Mouse (Mus musculus) lung, postnatal 4 days (tissue): Measurements from ENCODE around the gene Rpl7l1.
"Not testable (repeated sequence)": the region's sequence is repeated elsewhere in the genome, so short reads cannot be mapped to it uniquely, and the experiment has no call there.

ENCODE experiments used
- DNase-seq, 2 experiments: peaks; one replicate each; pipeline ENCODE4 v3.0.0; 2021

Gene Rpl7l1

DNA sequence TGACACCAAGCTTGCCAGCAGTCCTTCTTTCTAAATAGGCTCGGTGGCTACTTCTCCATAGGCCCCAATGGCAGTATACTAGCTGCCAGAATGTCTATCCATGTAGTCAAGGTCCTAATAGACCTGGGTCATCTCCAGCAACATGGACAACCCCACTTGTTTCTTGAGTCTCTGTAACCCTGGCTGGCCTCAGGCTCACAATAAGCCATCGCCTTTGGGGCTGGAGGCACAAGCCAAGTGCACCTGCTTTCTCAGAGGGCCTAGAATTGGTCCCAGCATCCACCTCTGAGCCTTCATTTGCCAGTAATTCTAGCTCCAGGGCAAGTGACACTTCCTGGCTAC is 8.4 kb downstream of the Rpl7l1 start:
- DNase-seq, result no peak

DNA sequence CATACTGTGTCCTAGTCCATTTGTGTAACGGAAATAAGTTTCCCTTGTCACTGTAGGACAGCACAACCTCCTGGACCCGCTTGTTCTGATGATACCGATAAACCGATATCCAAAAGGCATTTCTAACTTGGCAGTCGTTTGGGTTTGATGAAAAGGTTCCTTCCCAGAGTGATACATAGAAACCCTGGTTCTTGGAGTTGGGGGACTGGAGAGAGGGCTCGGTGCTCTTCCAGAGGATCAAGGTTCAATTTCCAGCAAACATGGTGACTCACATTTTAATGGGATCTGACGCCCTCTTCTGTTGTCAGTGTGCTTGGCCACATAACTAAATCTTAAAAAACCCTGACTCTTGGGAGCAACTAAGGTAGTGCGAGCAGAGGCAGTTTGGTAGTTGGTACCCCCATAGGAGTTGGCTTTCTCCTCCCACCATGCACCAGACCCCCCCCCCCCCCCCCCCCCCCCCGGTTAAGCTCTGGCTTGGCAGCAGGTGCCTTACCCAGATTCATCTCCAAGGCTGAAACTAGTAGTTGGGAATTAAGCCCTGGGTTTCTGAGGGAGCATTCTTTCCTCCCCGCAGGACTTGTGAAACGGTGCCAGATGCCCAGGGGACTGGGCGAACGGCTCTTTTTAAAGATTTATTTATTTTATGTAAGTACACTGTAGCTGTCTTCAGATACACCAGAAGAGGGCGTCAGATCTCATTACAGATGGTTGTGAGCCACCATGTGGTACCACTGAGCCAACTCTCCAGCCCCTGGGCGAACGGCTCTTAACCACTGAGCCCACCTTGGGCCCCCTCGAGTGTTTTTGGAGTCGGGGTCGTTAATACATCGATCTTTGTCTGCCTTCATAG is 9.0 kb downstream of the Rpl7l1 start:
- DNase-seq, result peak in 1 of 2 experiments; percentile 12

DNA sequence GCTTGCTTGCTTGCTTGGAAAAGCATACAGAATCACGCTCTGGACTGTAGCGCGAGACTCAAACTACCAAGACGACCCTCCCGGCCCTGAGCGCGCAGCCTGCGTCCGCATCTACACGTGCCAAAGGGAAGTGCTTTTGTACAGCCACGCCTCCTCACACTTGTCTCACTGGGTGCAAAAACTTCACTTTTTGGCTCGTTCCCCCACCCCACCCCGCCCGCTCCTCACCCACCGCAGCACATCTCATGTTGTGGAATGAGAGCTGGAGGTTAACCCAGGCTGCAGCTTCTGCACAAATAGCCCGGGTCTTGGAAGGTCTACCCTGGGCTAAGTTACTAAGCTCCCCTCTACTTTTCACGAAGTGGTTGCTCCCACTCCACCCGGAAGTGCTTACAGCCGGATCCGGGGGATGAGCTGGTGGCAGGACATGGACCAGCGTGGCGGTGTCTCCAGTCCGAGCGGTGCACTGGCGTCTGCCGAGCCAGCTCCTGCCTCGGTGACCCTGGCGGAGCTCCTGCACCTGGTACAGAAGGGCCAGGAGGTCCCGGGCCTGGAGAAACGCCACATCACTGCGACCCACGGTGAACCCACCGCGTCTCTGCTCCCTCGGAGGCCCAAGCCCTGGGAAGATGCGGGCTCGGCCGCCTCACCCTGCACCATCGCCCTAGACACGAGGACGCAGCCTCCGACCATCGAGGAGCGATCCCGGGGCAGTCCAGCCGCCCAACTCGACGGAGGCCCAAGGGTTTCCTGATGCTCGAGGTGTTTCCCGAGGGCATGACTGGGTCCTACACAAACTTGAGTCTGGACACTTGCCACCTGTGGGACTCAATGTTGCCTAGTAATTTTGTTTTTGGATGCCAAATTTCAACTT is 9.8 kb downstream of the Rpl7l1 start, which contains the start of gene 2310039H08Rik:
Gene 2310039H08Rik (plus strand): TSS at position 232 of the 874 bp plus-strand sequence.
- peak; percentile 89 for DNase-seq

DNA sequence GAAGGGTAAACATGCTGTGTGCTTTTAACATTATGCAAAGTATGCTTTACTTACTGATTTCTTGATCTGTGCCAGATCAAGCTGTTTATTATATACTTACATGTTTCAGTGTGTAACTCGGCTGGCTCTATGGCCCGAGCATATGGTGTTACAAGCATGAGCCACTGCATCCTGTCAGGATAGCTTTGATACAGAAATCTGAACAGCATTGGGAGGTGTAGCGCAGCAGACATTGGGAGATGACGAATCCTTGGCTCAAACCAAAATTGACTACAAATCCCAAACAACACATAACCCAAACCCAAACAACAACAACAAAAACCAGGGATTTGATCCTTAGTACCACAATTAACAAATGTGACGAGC is 10.5 kb downstream of the Rpl7l1 start:
- DNase-seq, result no peak

DNA sequence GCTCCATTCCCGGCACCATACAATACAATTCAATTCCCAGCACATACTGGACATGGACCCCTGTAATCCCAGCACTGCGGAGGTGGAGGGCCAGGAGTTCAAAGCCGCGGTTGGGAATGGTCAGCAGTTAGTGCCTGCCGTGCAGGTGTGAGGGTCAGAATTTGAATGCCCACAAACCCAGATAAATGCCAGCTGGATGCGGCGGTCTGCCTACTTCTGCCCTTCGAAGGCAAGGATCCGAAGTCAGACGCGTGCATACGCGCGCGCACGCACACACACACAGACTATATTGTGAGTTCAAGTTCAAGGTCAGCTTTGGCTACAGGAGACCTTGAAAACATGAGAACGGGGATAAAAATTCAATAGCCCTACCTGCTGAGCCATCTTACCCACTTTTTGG is 10.9 kb downstream of the Rpl7l1 start:
- peak in 1 of 2 experiments; percentile 9 for DNase-seq

DNA sequence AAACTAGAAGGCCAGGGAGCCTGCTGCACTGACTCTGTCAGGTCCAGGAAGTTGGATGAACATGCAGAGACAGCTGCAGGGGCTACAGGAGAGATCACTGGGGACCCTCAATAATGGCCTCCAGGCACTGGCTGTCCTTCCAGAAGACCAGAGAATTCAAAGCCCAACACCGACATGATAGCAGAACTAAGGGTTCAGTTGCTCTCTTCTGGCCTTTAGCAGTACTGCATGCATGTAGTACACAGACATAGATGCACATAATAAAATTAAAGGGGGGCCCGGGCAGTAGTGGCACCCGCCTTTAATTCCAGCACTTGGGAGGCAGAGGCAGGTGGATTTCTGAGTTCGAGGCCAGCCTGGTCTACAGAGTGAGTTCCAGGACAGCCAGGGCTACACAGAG is 11.4 kb downstream of the Rpl7l1 start:
- no peak for DNase-seq

DNA sequence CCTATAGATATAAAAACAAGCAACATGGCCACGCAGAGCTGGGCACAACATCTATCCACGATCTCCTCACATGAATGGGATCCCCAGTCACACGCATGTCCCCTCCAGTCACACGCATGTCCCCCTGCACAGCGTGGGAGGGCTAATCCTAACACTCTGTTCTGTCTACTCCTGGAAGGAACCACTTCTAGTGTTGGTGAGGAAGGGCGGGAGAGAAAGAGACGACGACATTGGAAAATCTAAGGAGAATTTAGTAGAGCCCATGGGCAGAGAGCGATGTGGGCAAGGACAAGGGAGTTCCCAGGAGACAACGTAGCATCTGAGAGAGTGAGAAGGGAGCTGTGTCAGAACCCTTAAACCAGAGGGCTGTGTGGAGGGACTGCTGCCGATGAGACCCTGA is 11.9 kb downstream of the Rpl7l1 start:
- DNase-seq, result no peak

DNA sequence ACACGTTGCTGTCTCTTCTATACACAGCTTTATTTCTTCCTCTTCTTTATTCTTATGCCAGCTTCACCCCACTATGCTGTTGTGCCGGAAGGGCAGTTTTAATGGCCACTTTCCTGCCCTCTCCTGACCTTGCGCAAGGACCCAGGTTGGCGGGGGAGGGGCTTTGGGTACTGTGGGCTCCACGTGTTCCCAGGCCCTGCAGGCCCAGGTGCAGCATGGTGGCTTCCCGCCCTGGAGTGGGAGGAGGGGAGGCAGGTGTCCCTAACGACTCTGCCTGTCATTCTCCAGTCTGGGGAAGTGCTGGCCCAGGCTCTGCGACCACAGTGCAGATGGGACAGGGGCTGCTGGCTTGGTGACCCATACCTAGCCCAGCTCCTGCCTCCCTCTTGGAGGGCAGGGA is 14.6 kb downstream of the Rpl7l1 start:
- DNase-seq, result peak; percentile 57 to 72

DNA sequence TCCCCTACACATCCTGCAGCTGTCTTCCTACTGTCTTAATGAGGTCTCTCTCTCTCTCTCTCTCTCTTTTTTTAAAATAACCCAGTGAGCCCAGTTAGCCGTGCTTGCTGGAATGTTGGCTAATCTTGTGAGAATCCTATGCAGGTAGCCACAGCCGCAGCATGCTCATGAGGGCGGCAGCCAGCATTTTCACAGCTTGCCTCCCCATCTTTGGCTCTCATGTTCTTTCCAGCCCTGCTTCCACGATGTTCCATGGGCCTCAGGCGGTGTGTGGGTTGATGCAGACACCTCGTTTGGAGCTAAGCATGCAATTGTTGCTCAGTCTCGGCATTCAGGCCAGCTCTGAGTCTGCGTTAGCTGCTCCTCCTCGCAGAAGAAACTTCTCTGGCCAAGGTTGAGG is 17.6 kb downstream of the Rpl7l1 start:
- DNase-seq, result not testable (repeated sequence)

DNA sequence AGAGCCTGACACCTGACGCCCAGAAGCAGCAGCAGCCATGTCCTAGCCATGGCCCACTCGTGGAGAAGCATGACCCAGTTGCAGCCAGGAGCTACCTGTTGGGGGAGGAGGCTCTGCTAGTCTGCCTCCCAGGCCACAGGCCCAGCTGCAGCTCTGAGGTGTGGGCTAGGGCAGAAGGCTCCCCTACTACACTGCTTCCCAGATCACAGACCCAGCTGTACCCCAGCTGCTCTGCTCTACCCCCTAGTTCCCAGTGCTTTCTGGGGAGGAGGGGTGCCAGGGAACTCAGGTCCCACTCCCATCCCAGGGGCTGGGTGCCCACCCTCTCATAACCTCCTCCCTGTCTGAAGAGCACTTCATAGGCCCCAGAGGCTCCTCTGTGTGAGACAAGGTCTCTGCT is 18.9 kb downstream of the Rpl7l1 start, which contains the start of gene Ptcra:
Gene Ptcra (minus strand): TSS at position 169 of the 400 bp plus-strand sequence.
- DNase-seq, result no peak

DNA sequence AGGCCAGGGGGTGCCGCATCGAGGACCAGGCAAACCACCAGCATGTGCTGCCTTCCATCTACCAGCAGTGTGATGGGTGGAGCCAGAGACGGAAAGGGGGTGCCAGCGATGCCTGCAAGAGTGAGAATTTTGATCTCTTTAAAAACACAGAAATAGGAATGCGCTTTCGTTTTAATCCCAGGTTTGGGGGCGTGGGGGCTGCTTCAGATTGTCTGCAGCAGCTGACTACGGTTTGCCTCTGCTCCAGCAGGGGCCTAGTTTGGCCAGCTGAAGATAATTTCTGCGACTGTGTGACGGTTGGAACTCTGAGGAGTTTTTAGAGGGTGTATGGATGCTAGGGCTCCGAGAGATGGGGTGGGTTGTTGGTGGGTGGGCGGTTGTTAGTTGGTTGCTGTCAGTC is 23.7 kb downstream of the Rpl7l1 start:
- no peak for DNase-seq

DNA sequence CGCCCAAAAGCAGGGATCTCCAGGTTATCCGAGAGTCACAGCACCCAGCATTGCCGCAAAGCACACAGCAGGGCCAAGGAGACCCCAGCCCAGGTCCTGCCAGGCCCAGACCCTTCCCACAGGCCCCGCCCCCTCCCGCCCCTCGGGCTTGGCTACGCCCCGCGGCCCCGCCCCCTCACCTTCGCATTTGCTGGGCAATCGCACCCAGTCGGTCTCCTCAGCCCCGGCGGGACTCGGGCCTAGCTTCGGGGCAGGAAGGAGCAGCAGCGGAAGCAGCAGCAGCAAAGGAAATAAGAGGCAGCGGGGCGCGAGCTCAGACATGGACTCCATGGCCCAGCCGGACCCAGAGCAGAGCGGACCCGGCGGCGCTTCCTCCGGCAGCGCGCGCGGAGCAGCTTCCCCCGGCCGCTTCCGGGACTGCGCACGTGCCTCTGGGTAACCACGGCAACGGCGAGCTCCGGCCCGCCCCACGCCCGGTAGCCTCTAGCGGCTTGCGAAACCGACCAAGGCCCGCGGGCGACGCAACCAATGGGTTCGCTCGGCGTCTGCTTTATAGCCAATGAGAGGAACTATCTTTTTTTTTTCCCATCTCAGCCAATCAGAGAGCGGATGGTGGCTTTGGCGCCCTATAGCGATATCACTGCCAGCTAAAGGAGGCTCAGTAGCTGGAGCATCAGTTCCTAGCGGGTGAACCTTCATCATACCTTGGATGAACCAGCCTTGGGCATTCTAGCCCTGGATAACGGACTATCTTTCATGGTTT is 30.5 kb downstream of the Rpl7l1 start, which contains the start of gene Cnpy3:
Gene Cnpy3 (minus strand): TSS at position 421 of the 763 bp plus-strand sequence.
- DNase-seq, result peak; percentile 98 to 100

DNA sequence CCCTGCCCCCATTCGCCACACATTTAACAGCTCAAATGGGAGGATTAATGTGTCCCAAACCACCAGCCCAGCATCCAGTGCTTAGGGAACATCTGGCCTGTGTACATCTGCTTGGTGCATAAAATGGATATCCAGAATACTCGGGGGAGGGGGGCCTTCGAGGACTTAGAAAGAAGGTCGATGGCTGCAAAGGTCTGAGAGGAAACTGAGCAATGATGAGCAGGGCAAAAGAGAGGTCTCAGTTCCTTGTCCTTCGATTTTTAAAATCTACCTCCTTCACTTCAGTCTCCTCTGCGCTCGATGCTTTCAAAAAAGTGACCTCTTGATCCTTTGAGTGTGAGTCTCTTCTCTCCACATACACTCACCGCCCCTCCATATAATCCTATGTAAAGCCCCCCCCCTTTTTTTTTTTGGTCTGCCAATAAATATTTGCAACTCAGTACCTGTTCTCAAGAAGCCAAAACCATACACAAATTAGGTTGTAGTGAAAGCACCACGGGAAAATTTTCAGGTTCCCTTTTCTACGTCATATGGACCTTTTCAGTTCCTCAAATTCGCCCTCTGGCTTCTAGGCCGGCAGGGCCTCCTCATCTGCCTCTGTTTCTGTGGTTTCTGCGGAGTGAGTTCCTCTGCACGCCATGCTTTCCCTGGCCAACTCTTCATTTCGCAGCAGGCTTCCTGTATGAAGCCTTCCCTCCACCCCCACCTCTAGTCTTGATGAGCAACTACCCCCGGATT is 31.2 kb downstream of the Rpl7l1 start:
- peak in 1 of 2 experiments; percentile 75 for DNase-seq

DNA sequence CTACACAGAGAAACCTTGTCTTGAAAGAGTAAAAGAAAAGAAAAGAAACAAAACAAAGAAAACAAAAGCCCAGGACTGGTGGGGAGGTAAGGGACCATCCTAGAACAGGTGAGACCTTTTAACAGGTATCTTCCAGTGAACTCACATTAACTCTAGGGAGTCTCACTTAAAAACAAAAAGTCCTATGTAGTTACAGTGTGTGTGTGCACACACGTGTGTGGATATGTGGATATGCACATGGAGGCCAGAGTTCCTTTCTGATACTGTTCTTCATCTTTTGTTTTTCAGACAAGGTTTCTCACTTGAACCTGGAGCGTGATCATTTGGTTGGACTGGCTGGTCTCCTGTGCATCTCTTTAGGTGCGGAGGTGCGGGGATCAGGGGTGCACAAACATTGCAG is 31.9 kb downstream of the Rpl7l1 start:
- no peak for DNase-seq

DNA sequence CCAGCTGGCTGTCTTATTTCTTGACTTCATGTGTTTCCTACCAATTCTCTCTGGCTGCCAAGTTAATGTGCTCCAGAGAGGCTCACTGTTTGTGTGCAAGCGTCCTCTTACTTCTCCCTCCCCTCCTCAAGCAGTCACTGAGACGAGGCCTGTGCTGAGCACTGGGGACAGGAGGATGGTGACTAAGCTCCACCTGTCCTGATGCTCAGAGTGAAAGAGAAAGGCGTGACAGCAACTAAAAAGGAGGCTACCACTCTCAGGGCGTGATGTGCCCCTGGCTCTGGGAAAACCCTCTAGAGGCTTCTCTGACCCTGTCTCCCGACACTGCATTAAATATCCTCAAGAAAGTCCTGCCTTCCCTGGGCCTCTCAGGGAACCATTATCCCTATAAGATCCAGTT is 33.2 kb downstream of the Rpl7l1 start:
- DNase-seq, result no peak

DNA sequence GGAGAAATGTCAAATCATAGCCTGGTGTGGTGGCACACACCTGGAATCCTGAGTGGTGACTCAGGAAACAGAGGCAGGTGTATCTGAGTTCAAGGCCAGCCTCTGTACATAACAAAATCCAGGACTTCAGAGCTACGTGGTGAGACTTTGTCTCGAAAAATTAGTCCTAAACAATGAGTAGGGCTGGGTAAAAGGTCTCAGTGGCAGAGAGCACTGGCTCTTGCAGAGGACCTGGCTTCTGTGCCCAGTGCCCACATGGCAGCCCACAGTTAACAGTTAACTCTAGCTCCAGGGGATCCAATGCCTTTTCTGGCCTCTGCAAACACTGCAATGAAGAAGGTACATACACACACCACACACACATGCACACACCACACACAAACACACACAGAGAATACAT is 34.7 kb downstream of the Rpl7l1 start:
- no peak for DNase-seq

DNA sequence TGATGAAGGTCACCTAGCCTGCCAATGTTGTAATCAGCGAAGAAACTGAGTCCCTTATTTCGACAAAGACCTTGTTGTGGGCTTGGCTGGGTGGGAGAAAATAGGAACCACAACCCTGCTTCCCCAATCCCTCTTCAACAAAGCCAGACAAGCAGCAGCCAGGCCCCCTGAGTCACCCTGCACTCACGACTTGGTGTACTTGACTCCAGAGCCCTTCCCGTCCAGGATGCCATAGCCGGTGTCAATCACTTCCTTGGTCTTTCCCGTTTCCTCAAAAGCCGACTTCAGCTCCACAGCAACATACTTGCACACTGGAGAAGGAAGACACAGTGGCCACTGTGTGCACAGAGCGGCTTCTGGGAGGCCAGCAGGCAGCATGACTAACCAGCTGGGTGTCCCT is 35.2 kb downstream of the Rpl7l1 start:
- peak in 1 of 2 experiments; percentile 54 for DNase-seq

DNA sequence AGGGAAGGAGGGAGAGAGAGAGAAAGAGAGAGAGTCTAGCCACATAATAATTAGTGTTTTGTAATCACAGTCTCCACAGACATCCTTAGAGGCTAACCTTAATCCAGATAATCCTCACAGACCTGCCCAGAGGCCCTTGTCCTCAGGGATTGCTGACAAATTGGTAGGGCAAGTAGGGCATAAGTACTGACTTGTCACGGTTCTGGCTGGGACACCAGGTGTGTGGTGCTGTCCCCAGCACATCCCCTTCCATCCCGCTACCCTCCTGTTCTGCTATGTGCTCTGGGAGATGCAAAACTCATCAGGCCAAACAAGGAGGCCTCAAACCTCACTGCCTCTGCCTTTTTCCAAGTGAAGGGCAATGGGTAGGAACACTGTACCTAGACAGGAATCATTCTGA is 37.0 kb downstream of the Rpl7l1 start:
- DNase-seq, result no peak

DNA sequence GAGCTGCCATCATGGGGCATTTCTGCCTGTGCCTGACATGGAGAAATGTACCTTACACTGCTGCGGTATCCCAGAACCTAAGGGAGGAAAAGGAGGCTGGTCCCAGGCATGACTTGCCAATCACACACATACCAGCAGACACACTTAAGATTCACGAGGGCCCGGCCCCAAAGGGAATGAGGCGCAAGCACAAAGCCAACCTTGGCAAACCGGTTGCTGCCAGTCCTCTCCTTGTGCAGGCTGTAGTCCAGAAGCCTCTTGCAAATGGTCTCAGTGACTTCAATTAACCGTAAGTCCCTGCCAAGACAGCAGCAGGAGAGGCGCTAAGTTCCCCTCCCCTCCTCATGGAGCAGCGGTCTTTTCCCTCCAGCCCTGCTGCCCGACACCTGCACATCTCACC is 39.5 kb downstream of the Rpl7l1 start:
- DNase-seq, result peak; percentile 44 to 73

DNA sequence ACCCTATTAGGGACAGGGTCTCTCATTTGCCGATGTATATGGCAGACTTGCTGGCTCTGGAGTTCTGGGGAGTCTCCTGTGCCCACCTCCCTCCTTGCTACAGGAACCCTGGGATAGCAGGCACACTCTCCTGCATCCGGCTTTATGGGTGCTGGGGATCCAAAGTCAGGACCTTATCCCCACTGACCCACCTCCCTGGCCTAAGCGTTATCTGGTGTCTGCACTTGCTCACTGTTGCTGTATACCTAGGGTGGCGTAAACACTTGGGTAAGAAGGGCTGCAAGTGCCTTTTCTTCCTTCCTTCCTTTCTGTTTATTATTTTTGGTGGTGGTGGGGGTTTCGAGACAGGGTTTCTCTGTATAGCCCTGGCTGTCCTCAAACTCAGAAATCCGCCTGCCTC is 41.2 kb downstream of the Rpl7l1 start:
- DNase-seq, result no peak

DNA sequence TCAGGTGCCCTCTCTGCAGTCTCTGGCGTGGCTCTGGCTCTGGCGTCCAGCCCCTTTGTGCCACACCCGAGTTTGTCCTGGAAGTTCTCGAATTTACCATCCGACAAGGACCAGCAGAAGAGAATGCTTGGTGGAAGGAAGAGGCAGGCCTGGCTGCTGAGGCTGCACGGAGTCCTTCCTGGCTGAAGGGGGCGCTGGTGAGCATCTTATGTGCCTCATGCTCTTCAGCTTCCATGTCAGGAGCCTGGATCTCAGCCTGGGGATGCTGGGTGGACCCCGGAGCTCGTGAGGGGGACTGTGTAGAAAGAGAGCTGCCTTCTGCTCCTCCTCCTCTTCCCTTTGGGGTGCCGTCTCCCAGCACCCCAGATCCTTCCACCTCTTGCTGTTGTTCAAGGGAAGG is 46.3 kb downstream of the Rpl7l1 start:
- DNase-seq, result peak in 1 of 2 experiments; percentile 48

DNA sequence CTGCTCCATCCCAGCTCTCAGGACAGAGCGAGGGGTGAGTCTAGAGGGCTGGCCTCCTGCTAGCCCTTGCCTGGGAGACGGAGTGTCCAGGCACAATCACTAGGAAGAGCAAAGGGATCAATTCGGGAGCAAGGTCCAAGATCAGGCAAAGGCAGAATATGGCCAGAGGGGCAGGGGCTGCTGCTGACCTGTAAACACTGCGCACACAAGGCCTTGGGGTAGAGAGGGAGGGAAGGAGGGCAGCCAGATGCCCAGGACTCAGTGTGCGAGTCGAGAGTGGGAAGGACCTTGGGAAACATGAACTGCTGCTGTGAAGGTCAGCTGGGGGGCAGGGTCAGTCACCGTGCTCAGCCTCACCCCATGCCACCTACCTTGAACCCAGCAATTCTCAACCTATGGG is 47.2 kb downstream of the Rpl7l1 start:
- DNase-seq, result no peak
